8 mouse cellular contexts compared by ENCODE assay signal in genomic region chr11:74619956-74620300, GRCm38 (mm10). TPM values are rescaled to one million over a fixed set of nuclear protein-coding genes. Genes with fewer than 3 reads are reported as not detected.
DNase-seq lines count a peak whose midpoint lies in the region; ATAC-seq and TF ChIP-seq lines count a peak whose summit lies in the region.

No protein-coding gene starts in this region.

- intact Hi-C loops in heart, postnatal 14 days (cut with DNase I): no loop called here

- ATAC-seq in heart, embryonic 13.5 days (ENCODE audit: extremely low read depth, insufficient number of reproducible peaks, low FRiP score, low TSS enrichment): peak; percentile 18; the same call in 1 of the 2 replicates
- ATAC-seq in hindbrain, embryonic 13.5 days (ENCODE audit: low FRiP score): peak; percentile 59

- WGBS in heart, embryonic 13.5 days: 4% methylated on average over 16 of the region's 16 CpGs
- WGBS in bone marrow, adult 2 months: 8% methylated on average over 16 of the region's 16 CpGs
- 3% methylated on average over 16 of the region's 16 CpGs for WGBS in hindbrain, embryonic 13.5 days
- WGBS in midbrain, embryonic 10.5 days: 3% methylated on average over 16 of the region's 16 CpGs

- H3K4me1 ChIP-seq in heart, embryonic 13.5 days: peaks cover 14% of the 10 kb centered on the region
- H3K4me1 ChIP-seq in bone marrow, adult 2 months (ENCODE audit: control insufficient read depth, insufficient read depth, low read length): peaks cover 2% of the 10 kb centered on the region; the same call in 1 of the 2 replicates
- peaks cover 15% of the 10 kb centered on the region for H3K4me1 ChIP-seq in hindbrain, embryonic 13.5 days (replicated peaks)
- H3K4me1 ChIP-seq in midbrain, embryonic 10.5 days: peaks cover 14% of the 10 kb centered on the region

- H3K4me2 ChIP-seq in heart, embryonic 13.5 days: peak overlapping the region; percentile 66
- H3K4me2 ChIP-seq in hindbrain, embryonic 13.5 days: peak overlapping the region; percentile 75

- no peak for TF ChIP-seq POLR2A in bone marrow, adult 2 months (IDR thresholded peaks at IDR 0.05; ENCODE audit: borderline replicate concordance, control insufficient read depth, low read depth, low read length)

- H3K36me3 ChIP-seq in heart, embryonic 13.5 days: no peaks in the 10 kb centered on the region
- H3K36me3 ChIP-seq in hindbrain, embryonic 13.5 days: peaks cover 5% of the 10 kb centered on the region; the same call in 1 of the 2 replicates
- no peaks in the 10 kb centered on the region for H3K36me3 ChIP-seq in midbrain, embryonic 10.5 days

- H3K27me3 ChIP-seq in heart, embryonic 13.5 days (replicated peaks): peaks cover 67% of the 10 kb centered on the region
- peaks cover 54% of the 10 kb centered on the region for H3K27me3 ChIP-seq in hindbrain, embryonic 13.5 days
- H3K27me3 ChIP-seq in midbrain, embryonic 10.5 days (ENCODE audit: low read depth, poor library complexity, severe bottlenecking): peaks cover 45% of the 10 kb centered on the region

- peak overlapping the region; percentile 53; the same call in 1 of the 2 replicates for H3K9ac ChIP-seq in heart, embryonic 13.5 days
- H3K9ac ChIP-seq in hindbrain, embryonic 13.5 days: peak overlapping the region; percentile 84

- no peaks in the 10 kb centered on the region for H3K9me3 ChIP-seq in heart, embryonic 13.5 days
- H3K9me3 ChIP-seq in hindbrain, embryonic 13.5 days: no peaks in the 10 kb centered on the region
- no peaks in the 10 kb centered on the region for H3K9me3 ChIP-seq in midbrain, embryonic 10.5 days (replicated peaks)

- TF ChIP-seq CTCF in bone marrow, adult 2 months (IDR thresholded peaks at IDR 0.05; ENCODE audit: control insufficient read depth, insufficient read depth, low read length): no peak

- DNase-seq in heart, postnatal 14 days: no peak
- no peak for DNase-seq in midbrain, embryonic 10.5 days (ENCODE audit: low spot score)
- DNase-seq in ovary, adult 18-20 months (ENCODE audit: low spot score): no peak
- DNase-seq in adrenal gland, postnatal 14 days: no peak
- DNase-seq in right cerebral cortex, postnatal 14 days: no peak

- H3K4me3 ChIP-seq in heart, embryonic 13.5 days: peak overlapping the region; percentile 51
- peak overlapping the region; percentile 71 for H3K4me3 ChIP-seq in bone marrow, adult 2 months (replicated peaks; ENCODE audit: control insufficient read depth, low read depth, low read length)
- H3K4me3 ChIP-seq in hindbrain, embryonic 13.5 days: peak overlapping the region; percentile 70
- peak overlapping the region; percentile 57 for H3K4me3 ChIP-seq in midbrain, embryonic 10.5 days

- H3K27ac ChIP-seq in heart, embryonic 13.5 days (replicated peaks): no peak overlapping the region
- peak overlapping the region; percentile 14; the same call in 1 of the 2 replicates for H3K27ac ChIP-seq in bone marrow, adult 2 months (ENCODE audit: control insufficient read depth, insufficient read depth, low read depth, low read length, poor library complexity)
- peak overlapping the region; percentile 40; the same call in 1 of the 2 replicates for H3K27ac ChIP-seq in hindbrain, embryonic 13.5 days
- H3K27ac ChIP-seq in midbrain, embryonic 10.5 days (replicated peaks): peak overlapping the region; percentile 55

RNA-seq across cellular contexts. Expression of gene Ccdc92b, which starts 0.5 kb away (rescaled TPM):
- 0.71 and 0.96 TPM in 2 replicates for polyA plus RNA-seq in heart, embryonic 13.5 days (2015; fragmentation: Nextera tagmentation; extraction: Ambion mirVana)
- under 1 TPM; 0.37 to 0.50 TPM for total RNA-seq in heart, postnatal 14 days (2021)
- polyA plus RNA-seq in bone marrow, adult 2 months (2011; ENCODE audit: insufficient read depth, insufficient read length, low replicate concordance, missing spikeins): 8.2 and 9.7 TPM in 2 replicates
- 2.0 and 2.1 TPM in 2 replicates for polyA plus RNA-seq in hindbrain, embryonic 13.5 days (2015; fragmentation: Nextera tagmentation; extraction: Ambion mirVana)
- polyA plus RNA-seq in midbrain, embryonic 10.5 days (2016; fragmentation: Nextera tagmentation; extraction: Ambion mirVana): 0.62 and 0.67 TPM in 2 replicates
- total RNA-seq in adrenal gland, postnatal 14 days (2021): 2.9 and 3.1 TPM in 2 replicates

RNA-seq across cellular contexts. Expression of gene Rap1gap2, which starts 9.2 kb away (rescaled TPM):
- 3.1 and 4.0 TPM in 2 replicates for polyA plus RNA-seq in heart, embryonic 13.5 days (2015; fragmentation: Nextera tagmentation; extraction: Ambion mirVana)
- 10 to 100 TPM; 72.8 to 77.6 TPM for total RNA-seq in heart, postnatal 14 days (2021)
- 3.4 and 9.9 TPM in 2 replicates for polyA plus RNA-seq in bone marrow, adult 2 months (2011; ENCODE audit: insufficient read depth, insufficient read length, low replicate concordance, missing spikeins)
- polyA plus RNA-seq in hindbrain, embryonic 13.5 days (2015; fragmentation: Nextera tagmentation; extraction: Ambion mirVana): 10.4 and 10.6 TPM in 2 replicates
- polyA plus RNA-seq in midbrain, embryonic 10.5 days (2016; fragmentation: Nextera tagmentation; extraction: Ambion mirVana): 0.88 and 2.1 TPM in 2 replicates
- total RNA-seq in adrenal gland, postnatal 14 days (2021): 12.6 and 12.8 TPM in 2 replicates

RNA-seq across cellular contexts. Expression of gene Cluh, which starts 29.4 kb away (rescaled TPM):
- polyA plus RNA-seq in heart, embryonic 13.5 days (2015; fragmentation: Nextera tagmentation; extraction: Ambion mirVana): 45.9 and 47.2 TPM in 2 replicates
- 100 to 1,000 TPM; 215 to 219 TPM for total RNA-seq in heart, postnatal 14 days (2021)
- polyA plus RNA-seq in bone marrow, adult 2 months (2011; ENCODE audit: insufficient read depth, insufficient read length, low replicate concordance, missing spikeins): 15.7 and 34.1 TPM in 2 replicates
- polyA plus RNA-seq in hindbrain, embryonic 13.5 days (2015; fragmentation: Nextera tagmentation; extraction: Ambion mirVana): 14.3 and 16.8 TPM in 2 replicates
- 25.5 and 26.2 TPM in 2 replicates for polyA plus RNA-seq in midbrain, embryonic 10.5 days (2016; fragmentation: Nextera tagmentation; extraction: Ambion mirVana)
- total RNA-seq in adrenal gland, postnatal 14 days (2021): 245 and 246 TPM in 2 replicates
